Comparison of ENCODE assay signal across 10 mouse cellular contexts in the genomic region with DNA sequence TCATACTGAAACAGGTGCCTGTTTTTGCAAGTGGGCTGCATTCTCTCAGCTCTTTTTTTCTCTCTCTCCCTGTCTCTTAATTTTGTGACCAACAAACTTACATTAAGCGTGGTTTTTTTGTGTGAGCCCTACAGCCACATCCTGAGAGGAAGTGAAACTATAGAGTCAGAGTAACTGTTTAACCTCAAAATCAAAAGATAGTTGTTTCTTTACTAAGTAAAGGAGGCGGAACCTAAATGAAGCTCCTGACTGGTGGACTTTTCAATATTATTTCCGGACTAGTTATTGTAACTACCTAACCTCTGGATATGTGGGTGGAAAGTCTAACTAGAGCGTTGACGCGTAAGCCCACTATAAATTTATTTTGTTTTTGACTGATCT. TPM values are rescaled to one million over a fixed set of nuclear protein-coding genes. Genes with fewer than 3 reads are reported as not detected.
DNase-seq lines count a peak whose midpoint lies in the region; ATAC-seq and TF ChIP-seq lines count a peak whose summit lies in the region.
"Had no signal": no experiment of that assay in that cellular context is flagged by ENCODE, and none has a peak within 500 bp of the region (broad histone marks: within the 10 kb centered on the region; RNA-seq: fewer than 3 reads in every experiment).

No protein-coding gene starts in this region.

- no peaks in the 10 kb centered on the region for H3K36me3 ChIP-seq in forebrain, postnatal 0 days (ENCODE audit: insufficient read depth)
- H3K36me3 ChIP-seq: embryonic facial prominence, embryonic 15.5 days had no signal

- H3K9ac ChIP-seq in forebrain, postnatal 0 days = 0 out of 2 replicates have a peak overlapping the region, but pooled peaks have one; percentile 95
- H3K9ac ChIP-seq: embryonic facial prominence, embryonic 15.5 days had no signal

- H3K4me1 ChIP-seq in forebrain, postnatal 0 days (ENCODE audit: insufficient read depth) = peaks cover 13% of the 10 kb centered on the region

- H3K4me2 ChIP-seq in forebrain, postnatal 0 days (ENCODE audit: low read depth) = peak overlapping the region; percentile 68
- H3K4me2 ChIP-seq: embryonic facial prominence, embryonic 15.5 days had no signal

- no peak overlapping the region for H3K27ac ChIP-seq in forebrain, postnatal 0 days (ENCODE audit: low read depth, low read length)
- H3K27ac ChIP-seq: embryonic facial prominence, embryonic 15.5 days; kidney, postnatal 0 days had no signal

- ATAC-seq in forebrain, postnatal 0 days = no peak
- ATAC-seq in megakaryocyte, adult 5-6 weeks (ENCODE audit: poor library complexity, severe bottlenecking) = peak; percentile 67
- no peak for ATAC-seq in erythroid progenitor cell, adult 5-6 weeks (replicated peaks; ENCODE audit: low FRiP score, poor library complexity, severe bottlenecking)

- peak overlapping the region; percentile 79 for H3K4me3 ChIP-seq in forebrain, postnatal 0 days (ENCODE audit: low read depth, low read length)
- H3K4me3 ChIP-seq: embryonic facial prominence, embryonic 15.5 days had no signal

- no peaks in the 10 kb centered on the region for H3K9me3 ChIP-seq in forebrain, postnatal 0 days (ENCODE audit: low read length)
- H3K9me3 ChIP-seq: embryonic facial prominence, embryonic 15.5 days had no signal

- WGBS in forebrain, postnatal 0 days = 73% methylated on average over 6 of the region's 6 CpGs

- no peaks in the 10 kb centered on the region for H3K27me3 ChIP-seq in forebrain, postnatal 0 days (ENCODE audit: insufficient read depth, low read length)

- peak; percentile 66 to 77 for DNase-seq in spleen, postnatal 36 days (ENCODE audit: low spot score in 2 of 2)
- no peak for DNase-seq in spleen, postnatal 10 days (ENCODE audit: low spot score in 2 of 2)
- DNase-seq in forebrain, postnatal 0 days = no peak
- DNase-seq in thymus, postnatal 14 days = peak; percentile 43
- DNase-seq in right cerebral cortex, adult 18-20 months = no peak
- no peak for DNase-seq in kidney, postnatal 4 days

- TF ChIP-seq CTCF in forebrain, postnatal 0 days (IDR thresholded peaks at IDR 0.05; ENCODE audit: low read depth) = no peak

RNA-seq across cellular contexts. Expression of a gene that starts 2.2 kb away (rescaled TPM):
- total RNA-seq in forebrain, postnatal 0 days (2014; rRNA removed) = 30.4 and 34.7 TPM in 2 replicates
- 8.1 and 13.9 TPM in 2 replicates for polyA plus RNA-seq in forebrain, postnatal 0 days (2015; fragmentation: Nextera tagmentation; extraction: Ambion mirVana)
- 13.3 and 17.4 TPM in 2 replicates for total RNA-seq in megakaryocyte, adult 5-6 weeks (2015)
- total RNA-seq in megakaryocyte, adult 5-6 weeks (2017) = 5.6 and 6.9 TPM in 2 replicates
- total RNA-seq in erythroid progenitor cell, adult 5-6 weeks (2015; ENCODE audit: low replicate concordance) = 7.5 TPM in 1 of 2 replicates, not detected in the other
- total RNA-seq in erythroid progenitor cell, adult 5-6 weeks (2017; ENCODE audit: low replicate concordance) = not detected in 2 replicates

Comparison
In these comparisons a context has a peak if more than half of its experiments do, and no peak if none do; other contexts are left out.
1. DNase-seq: peak in spleen, postnatal 36 days (2 of 2) and thymus, postnatal 14 days (single experiment); none in spleen, postnatal 10 days (0 of 2), forebrain, postnatal 0 days (single experiment), right cerebral cortex, adult 18-20 months (single experiment) and kidney, postnatal 4 days (0 of 2).